Mouse (Mus musculus) cortical plate, adult 2 months (tissue): Measurements from ENCODE around the gene RPS10-NUDT3.

Experiments used
- CTCF ChIP-seq: fragments of 200-500 bp; IDR thresholded peaks from 2 replicates; pipeline ENCODE4 v1.5.1; 2011; ENCODE audit warnings: mild to moderate bottlenecking, control low read depth, low read length; ENCODE audit not compliant: insufficient read depth; ENCODE audit errors: extremely low read depth
- POLR2A ChIP-seq: fragments of 200-500 bp; IDR thresholded peaks from 2 replicates; pipeline ENCODE4 v1.6.1; 2011; ENCODE audit warnings: mild to moderate bottlenecking, low read length, control low read depth; ENCODE audit not compliant: insufficient read depth; ENCODE audit errors: extremely low read depth

DNA sequence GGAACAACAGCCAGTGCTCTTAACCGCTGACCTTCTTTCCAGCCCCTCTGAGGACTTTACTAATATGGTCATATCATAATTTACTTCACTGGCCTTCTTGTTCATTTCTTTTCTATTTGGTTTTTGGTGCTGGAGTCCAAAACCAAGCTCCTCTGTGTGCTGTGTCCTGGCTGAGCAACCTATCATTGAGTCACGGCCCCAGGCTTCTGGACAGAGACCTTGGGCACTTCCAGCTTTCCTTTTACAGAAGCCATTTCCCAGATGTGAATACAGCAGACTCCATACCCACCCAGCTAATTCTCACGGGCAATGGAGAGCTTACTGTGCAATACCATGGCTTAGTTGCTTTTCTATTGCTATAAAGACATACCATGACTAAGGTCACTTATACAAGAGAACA, 34.7 kb downstream of the RPS10-NUDT3 start:
- TF ChIP-seq CTCF = no peak
- TF ChIP-seq POLR2A = no peak
